Mouse (Mus musculus) hindbrain, embryonic 13.5 days (tissue): ENCODE data around the gene Nup210. TPM values are rescaled to one million over a fixed set of nuclear protein-coding genes. Genes with fewer than 3 reads are reported as not detected.

Experiments
- ATAC-seq: fragments of 200-750 bp; cut with Nextera tagmentation; 2 replicates; pipeline ENCODE4 v1.8.0; 2017; ENCODE audit warnings: moderate TSS enrichment; ENCODE audit not compliant: low FRiP score
- H3K27ac ChIP-seq: fragments of 300-500 bp; sonication (generic); 2 replicates; pipeline ENCODE4 v1.5.1; 2015; ENCODE audit warnings: inconsistent platforms, mild to moderate bottlenecking, moderate library complexity
- H3K27me3 ChIP-seq: fragments of 300-500 bp; sonication (generic); 2 replicates; pipeline ENCODE4 v1.6.1; 2015; ENCODE audit warnings: mild to moderate bottlenecking, inconsistent platforms
- H3K36me3 ChIP-seq: fragments of 300-500 bp; sonication (generic); 2 replicates; pipeline ENCODE4 v1.6.1; 2015; ENCODE audit warnings: mild to moderate bottlenecking, inconsistent platforms
- H3K4me1 ChIP-seq: fragments of 300-500 bp; sonication (generic); replicated peaks from 2 replicates; pipeline ENCODE4 v1.6.1; 2015; ENCODE audit warnings: inconsistent platforms
- H3K4me2 ChIP-seq: fragments of 300-500 bp; sonication (generic); 2 replicates; pipeline ENCODE4 v1.6.1; 2015; ENCODE audit warnings: inconsistent platforms, mild to moderate bottlenecking, moderate library complexity
- H3K4me3 ChIP-seq: fragments of 300-500 bp; sonication (generic); 2 replicates; pipeline ENCODE4 v1.5.1; 2015; ENCODE audit warnings: mild to moderate bottlenecking, inconsistent platforms
- H3K9ac ChIP-seq: fragments of 300-500 bp; sonication (generic); 2 replicates; pipeline ENCODE4 v1.6.1; 2015; ENCODE audit warnings: mild to moderate bottlenecking, inconsistent platforms
- H3K9me3 ChIP-seq: fragments of 300-500 bp; sonication (generic); 2 replicates; pipeline ENCODE4 v1.6.1; 2016; ENCODE audit warnings: inconsistent platforms
- WGBS: fragments of 180-500 bp; shearing (Covaris S2); methylation state at CpG from one replicate; pipeline ENCODE4 v1.1.7; 2015; 5-methylcytosine and 5-hydroxymethylcytosine counted together
- polyA plus RNA-seq: library from polyadenylated mRNA; unstranded; fragments of >200 nt; fragmentation: Nextera tagmentation; extraction: Ambion mirVana; gene quantifications from 2 replicates; pipeline ENCODE4 v1.2.1, GENCODE M21; 2015

The Nup210 gene
- 17.0 and 17.4 TPM in 2 replicates for polyA plus RNA-seq

GRCm38 (mm10) chr6:91116244-91117145 is at the start of gene Nup210:
Gene Nup210 (minus strand): TSS chr6:91116829.
- H3K27me3 ChIP-seq, result no peaks in the 10 kb centered on the region
- H3K9me3 ChIP-seq, result no peaks in the 10 kb centered on the region
- 1% methylated on average over 84 of the region's 93 CpGs for WGBS
- no peaks in the 10 kb centered on the region for H3K36me3 ChIP-seq
- peak within 1 kb of the TSS; percentile 68 for H3K4me3 ChIP-seq
- peak within 1 kb of the TSS; percentile 79 for H3K4me2 ChIP-seq
- ATAC-seq, result peak; percentile 96
- H3K9ac ChIP-seq, result peak within 1 kb of the TSS; percentile 87
- peaks cover 37% of the 10 kb centered on the region for H3K4me1 ChIP-seq
- H3K27ac ChIP-seq, result peak within 1 kb of the TSS; percentile 94

- no peak overlapping the region for H3K9ac ChIP-seq
- peaks cover 44% of the 10 kb centered on the region for H3K36me3 ChIP-seq
- H3K4me2 ChIP-seq, result no peak overlapping the region
- H3K4me1 ChIP-seq, result peaks cover 38% of the 10 kb centered on the region
- peak; percentile 25 for ATAC-seq
- H3K4me3 ChIP-seq, result no peak overlapping the region
- no peaks in the 10 kb centered on the region for H3K27me3 ChIP-seq
- no peak overlapping the region for H3K27ac ChIP-seq
- H3K9me3 ChIP-seq, result no peaks in the 10 kb centered on the region
- 36% methylated on average over 3 of the region's 3 CpGs for WGBS
Observed at GRCm38 (mm10) chr6:91165210-91165609, 48.6 kb upstream of the Nup210 start.

GRCm38 (mm10) chr6:91164584-91164983 is 48.0 kb upstream of the Nup210 start:
- 49% methylated on average over 2 of the region's 2 CpGs for WGBS
- peak overlapping the region; percentile 25; the same call in 1 of the 2 replicates for H3K27ac ChIP-seq
- H3K9me3 ChIP-seq, result no peaks in the 10 kb centered on the region
- H3K4me2 ChIP-seq, result no peak overlapping the region
- no peaks in the 10 kb centered on the region for H3K27me3 ChIP-seq
- H3K4me1 ChIP-seq, result peaks cover 44% of the 10 kb centered on the region
- no peak for ATAC-seq
- peaks cover 40% of the 10 kb centered on the region for H3K36me3 ChIP-seq
- H3K9ac ChIP-seq, result 0 out of 2 replicates have a peak overlapping the region, but pooled peaks have one; percentile 26
- H3K4me3 ChIP-seq, result no peak overlapping the region

- H3K9ac ChIP-seq, result no peak overlapping the region
- no peaks in the 10 kb centered on the region for H3K27me3 ChIP-seq
- H3K27ac ChIP-seq, result peak overlapping the region; percentile 25; the same call in 1 of the 2 replicates
- H3K36me3 ChIP-seq, result peaks cover 35% of the 10 kb centered on the region
- 75% methylated on average over 5 of the region's 5 CpGs for WGBS
- ATAC-seq, result no peak
- H3K4me1 ChIP-seq, result peaks cover 56% of the 10 kb centered on the region
- no peak overlapping the region for H3K4me3 ChIP-seq
- H3K9me3 ChIP-seq, result no peaks in the 10 kb centered on the region
- H3K4me2 ChIP-seq, result no peak overlapping the region
Observed at GRCm38 (mm10) chr6:91163195-91163911, 46.7 kb upstream of the Nup210 start.

GRCm38 (mm10) chr6:91162314-91162713 is 45.7 kb upstream of the Nup210 start:
- 92% methylated on average over 5 of the region's 5 CpGs for WGBS
- H3K9me3 ChIP-seq, result no peaks in the 10 kb centered on the region
- no peak overlapping the region for H3K27ac ChIP-seq
- H3K4me1 ChIP-seq, result peaks cover 66% of the 10 kb centered on the region
- peaks cover 26% of the 10 kb centered on the region for H3K36me3 ChIP-seq
- no peaks in the 10 kb centered on the region for H3K27me3 ChIP-seq
- no peak for ATAC-seq
- no peak overlapping the region for H3K4me2 ChIP-seq
- no peak overlapping the region for H3K9ac ChIP-seq
- H3K4me3 ChIP-seq, result no peak overlapping the region

- H3K4me2 ChIP-seq, result no peak overlapping the region
- ATAC-seq, result no peak
- 89% methylated on average over 6 of the region's 6 CpGs for WGBS
- H3K4me3 ChIP-seq, result no peak overlapping the region
- no peaks in the 10 kb centered on the region for H3K9me3 ChIP-seq
- peaks cover 24% of the 10 kb centered on the region for H3K36me3 ChIP-seq
- peak overlapping the region; percentile 73; the same call in 1 of the 2 replicates for H3K27ac ChIP-seq
- peaks cover 72% of the 10 kb centered on the region for H3K4me1 ChIP-seq
- no peak overlapping the region for H3K9ac ChIP-seq
- H3K27me3 ChIP-seq, result no peaks in the 10 kb centered on the region
Observed at GRCm38 (mm10) chr6:91161506-91162235, 45.0 kb upstream of the Nup210 start.

- peak overlapping the region; percentile 55; the same call in 1 of the 2 replicates for H3K9ac ChIP-seq
- peak overlapping the region; percentile 73 for H3K27ac ChIP-seq
- 64% methylated on average over 2 of the region's 2 CpGs for WGBS
- peaks cover 17% of the 10 kb centered on the region for H3K36me3 ChIP-seq
- ATAC-seq, result no peak
- no peaks in the 10 kb centered on the region for H3K27me3 ChIP-seq
- no peak overlapping the region for H3K4me3 ChIP-seq
- H3K9me3 ChIP-seq, result no peaks in the 10 kb centered on the region
- peak overlapping the region; percentile 16; the same call in 1 of the 2 replicates for H3K4me2 ChIP-seq
- peaks cover 79% of the 10 kb centered on the region for H3K4me1 ChIP-seq
Observed at GRCm38 (mm10) chr6:91160976-91161375, 44.3 kb upstream of the Nup210 start.

GRCm38 (mm10) chr6:91160399-91160798 is 43.8 kb upstream of the Nup210 start:
- H3K36me3 ChIP-seq, result peaks cover 14% of the 10 kb centered on the region
- H3K4me2 ChIP-seq, result peak overlapping the region; percentile 16
- peaks cover 84% of the 10 kb centered on the region for H3K4me1 ChIP-seq
- no peak overlapping the region for H3K4me3 ChIP-seq
- H3K27me3 ChIP-seq, result no peaks in the 10 kb centered on the region
- no peak for ATAC-seq
- H3K9ac ChIP-seq, result peak overlapping the region; percentile 55
- no peaks in the 10 kb centered on the region for H3K9me3 ChIP-seq
- H3K27ac ChIP-seq, result peak overlapping the region; percentile 73
- WGBS, result 29% methylated on average over 3 of the region's 3 CpGs

- H3K4me2 ChIP-seq, result peak overlapping the region; percentile 70
- H3K27me3 ChIP-seq, result no peaks in the 10 kb centered on the region
- no peaks in the 10 kb centered on the region for H3K9me3 ChIP-seq
- H3K9ac ChIP-seq, result peak overlapping the region; percentile 87
- no peak for ATAC-seq
- H3K4me3 ChIP-seq, result peak overlapping the region; percentile 11; the same call in 1 of the 2 replicates
- WGBS, result 74% methylated on average over 9 of the region's 9 CpGs
- H3K27ac ChIP-seq, result peak overlapping the region; percentile 5; the same call in 1 of the 2 replicates
- H3K4me1 ChIP-seq, result peaks cover 84% of the 10 kb centered on the region
- peaks cover 14% of the 10 kb centered on the region for H3K36me3 ChIP-seq
Observed at GRCm38 (mm10) chr6:91159047-91159446, 42.4 kb upstream of the Nup210 start.

GRCm38 (mm10) chr6:91157237-91157570 is 40.6 kb upstream of the Nup210 start:
- H3K4me1 ChIP-seq, result peaks cover 91% of the 10 kb centered on the region
- no peak for ATAC-seq
- 37% methylated on average over 6 of the region's 6 CpGs for WGBS

GRCm38 (mm10) chr6:91156554-91157236 is 40.1 kb upstream of the Nup210 start, which contains the start of gene Hdac11:
Gene Hdac11 (plus strand): TSS chr6:91156665.
- under 1% methylated on average over 41 of the region's 42 CpGs for WGBS
- H3K36me3 ChIP-seq, result peaks cover 9% of the 10 kb centered on the region
- peak within 1 kb of the TSS; percentile 90 for H3K27ac ChIP-seq
- peak within 1 kb of the TSS; percentile 70 for H3K4me2 ChIP-seq
- peak within 1 kb of the TSS; percentile 60 for H3K4me3 ChIP-seq
- ATAC-seq, result peak; percentile 92
- H3K27me3 ChIP-seq, result no peaks in the 10 kb centered on the region
- peak within 1 kb of the TSS; percentile 87 for H3K9ac ChIP-seq
- H3K9me3 ChIP-seq, result no peaks in the 10 kb centered on the region
- peaks cover 93% of the 10 kb centered on the region for H3K4me1 ChIP-seq

More at GRCm38 (mm10) chr6:91157237-91157570, 40.6 kb upstream of the Nup210 start:
- peak overlapping the region; percentile 70 for H3K4me2 ChIP-seq
- H3K9me3 ChIP-seq, result no peaks in the 10 kb centered on the region
- peak overlapping the region; percentile 87 for H3K9ac ChIP-seq
- H3K27me3 ChIP-seq, result no peaks in the 10 kb centered on the region
- H3K4me3 ChIP-seq, result peak overlapping the region; percentile 60
- H3K27ac ChIP-seq, result peak overlapping the region; percentile 90
- peaks cover 11% of the 10 kb centered on the region for H3K36me3 ChIP-seq
